Mouse (Mus musculus): ENCODE measurements around the gene Dram1. TPM values are rescaled to one million over a fixed set of nuclear protein-coding genes. Genes with fewer than 3 reads are reported as not detected.

The Dram1 gene
- total RNA-seq (2015; ENCODE audit: low replicate concordance) (8.3 and 10.9 TPM in 2 replicates), total RNA-seq (2017; ENCODE audit: low replicate concordance) (4.1 and 5.9 TPM in 2 replicates)

DNA sequence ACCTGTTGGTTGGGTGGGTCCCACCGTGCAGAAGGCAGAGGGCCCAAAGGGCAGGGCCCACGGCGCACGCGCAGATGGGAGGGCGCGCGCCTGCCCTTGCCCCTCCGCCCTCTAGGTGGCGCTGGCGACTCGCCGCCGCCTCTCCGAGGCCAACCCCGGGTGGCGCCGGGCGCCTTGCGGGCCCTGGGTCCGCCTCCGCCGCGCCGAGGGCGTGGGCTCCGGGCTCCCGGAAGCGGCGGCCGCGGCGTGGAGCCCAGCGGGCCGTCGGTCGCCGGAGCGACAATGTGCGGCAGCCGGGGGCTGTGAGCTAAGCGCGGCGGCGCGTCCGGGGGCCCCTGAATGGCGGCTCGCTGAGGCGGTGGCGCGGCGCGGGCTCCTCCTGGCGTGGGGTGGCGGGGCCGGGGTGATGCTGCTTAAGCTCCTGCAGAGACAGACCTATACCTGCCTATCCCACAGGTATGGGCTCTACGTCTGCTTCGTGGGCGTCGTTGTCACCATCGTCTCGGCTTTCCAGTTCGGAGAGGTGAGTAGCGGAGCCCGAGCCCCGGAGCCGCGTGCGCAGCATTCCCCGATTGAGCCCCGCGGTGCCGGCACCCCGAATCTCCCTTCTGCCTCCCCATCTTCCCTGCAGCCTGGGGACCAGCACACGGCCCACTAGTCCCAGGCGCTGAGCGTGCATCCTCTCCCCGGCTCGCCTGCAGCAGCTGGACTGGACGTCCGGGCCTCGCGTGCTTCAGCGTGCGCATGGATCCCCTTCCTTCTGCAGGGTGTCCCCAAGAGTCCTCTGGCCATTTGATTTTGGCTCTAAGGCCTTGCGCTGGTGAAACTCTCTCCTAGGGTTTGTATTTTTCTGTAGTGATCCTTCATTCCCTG, at the start of gene Dram1, which contains the start of gene Gnptab:
TSS of gene Dram1 (minus strand) at position 68 of the 873 bp plus-strand sequence.
TSS of gene Gnptab (plus strand) at position 120 of the 873 bp plus-strand sequence.
- ATAC-seq (replicated peaks; ENCODE audit: low FRiP score, poor library complexity, severe bottlenecking): peak; percentile 84

DNA sequence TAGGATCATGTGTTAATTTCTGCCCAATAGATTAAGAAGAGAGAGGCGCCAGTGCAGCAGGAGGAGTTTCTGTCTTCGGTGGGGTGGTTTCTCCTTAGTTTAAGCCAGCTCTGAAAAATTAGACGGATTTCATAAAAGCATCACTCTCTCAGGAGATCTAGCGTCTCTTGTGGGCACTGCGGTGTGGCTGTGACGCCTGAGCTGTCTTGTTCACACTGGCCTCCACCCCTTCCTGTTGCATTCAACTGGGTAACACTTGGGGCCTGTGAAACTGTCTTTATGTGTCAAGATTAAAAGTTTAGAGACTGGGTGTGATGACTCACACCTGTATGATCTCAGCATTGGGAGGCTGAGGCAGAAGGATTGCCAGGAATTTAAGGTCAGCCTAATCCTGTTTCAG, 49.1 kb upstream of the Dram1 start:
- ATAC-seq (replicated peaks; ENCODE audit: low FRiP score, poor library complexity, severe bottlenecking): no peak

DNA sequence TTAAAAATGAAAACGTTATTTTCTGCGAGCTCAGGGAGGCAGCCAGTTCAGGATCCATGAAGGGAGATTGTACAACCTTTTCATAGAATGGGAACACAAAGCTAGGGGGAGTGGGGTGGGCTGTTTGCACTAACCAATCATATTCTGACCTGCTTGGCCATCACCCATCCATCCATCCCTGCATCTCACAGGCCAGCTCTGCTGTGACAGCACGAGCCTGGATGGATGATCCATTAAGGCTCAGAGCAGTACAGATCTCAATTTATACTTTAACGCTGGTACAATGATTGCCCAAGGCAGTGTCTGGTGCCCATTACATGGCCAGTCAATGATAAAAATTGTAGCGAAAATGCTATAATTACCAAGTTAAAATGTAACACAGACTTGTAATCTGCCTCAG, 48.0 kb upstream of the Dram1 start:
- no peak for ATAC-seq (replicated peaks; ENCODE audit: low FRiP score, poor library complexity, severe bottlenecking)

DNA sequence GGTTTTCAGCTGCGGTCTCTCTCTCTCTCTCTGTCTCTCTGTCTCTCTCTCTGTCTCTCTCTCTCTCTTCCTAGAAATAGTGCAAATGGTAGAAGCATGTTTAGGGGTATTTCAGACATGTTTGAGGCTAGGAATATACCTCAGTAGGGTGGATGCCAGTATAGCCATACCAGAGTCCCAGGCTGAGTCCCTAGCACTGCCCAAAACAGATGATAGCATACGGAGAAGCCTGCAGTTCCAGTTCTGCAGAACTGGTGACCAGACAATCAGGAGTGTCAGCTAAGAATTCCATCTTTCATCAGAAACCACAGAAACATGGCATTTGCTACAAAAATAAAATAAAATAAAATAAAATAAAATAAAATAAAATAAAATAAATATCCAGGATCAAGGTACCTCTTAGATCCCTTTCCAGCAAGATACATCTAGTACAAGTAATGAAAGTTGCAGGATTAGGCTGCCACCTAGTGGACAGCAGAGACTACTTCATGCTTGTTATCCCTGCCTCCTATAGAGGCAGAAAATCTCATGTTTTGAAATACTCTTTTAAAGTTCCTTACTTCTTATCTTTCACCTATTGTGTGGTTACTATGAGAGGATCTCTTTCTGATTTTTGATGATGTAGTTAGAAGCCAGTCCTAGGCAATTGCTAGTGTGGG, 47.4 kb upstream of the Dram1 start:
- ATAC-seq (replicated peaks; ENCODE audit: low FRiP score, poor library complexity, severe bottlenecking): 0 out of 2 replicates have a peak, but pooled peaks have one; percentile 57

DNA sequence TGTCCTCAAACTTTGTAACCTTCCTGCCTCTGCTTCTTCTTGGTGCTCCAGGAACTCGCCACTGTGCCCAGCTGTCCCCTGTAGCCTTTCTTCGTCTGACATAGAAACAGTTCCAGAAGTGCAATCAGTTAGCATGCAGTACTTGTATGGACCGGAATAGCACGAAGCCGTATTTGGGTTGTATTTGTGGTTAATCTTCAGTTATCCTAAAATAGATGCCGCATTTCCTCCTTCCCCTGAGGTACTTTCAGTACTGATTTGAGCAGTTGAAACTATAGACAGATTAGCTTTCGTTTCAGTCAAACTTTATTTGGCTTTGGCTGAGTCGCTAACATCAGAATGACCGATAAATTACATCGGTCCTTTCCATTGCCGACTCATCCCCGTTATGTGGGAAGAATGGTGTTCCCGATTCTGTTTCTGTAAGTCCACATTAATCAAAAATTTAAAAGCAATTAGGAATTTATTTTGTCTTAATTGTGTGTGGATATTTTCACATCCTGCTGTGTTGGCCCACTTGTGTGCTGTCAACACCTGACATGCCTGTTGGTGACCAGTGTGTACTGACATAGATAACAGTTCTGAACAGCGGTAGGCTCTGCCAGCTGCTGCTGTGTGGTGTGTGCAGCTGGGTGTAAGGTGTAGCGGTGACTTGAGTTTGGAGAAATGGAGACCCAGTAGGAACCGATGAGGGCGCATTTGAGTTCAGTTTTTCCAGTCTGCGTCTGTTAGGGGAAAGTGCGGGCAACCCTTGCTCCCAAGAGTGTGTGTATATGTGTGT, 42.0 kb upstream of the Dram1 start:
- ATAC-seq (replicated peaks; ENCODE audit: low FRiP score, poor library complexity, severe bottlenecking): no peak

DNA sequence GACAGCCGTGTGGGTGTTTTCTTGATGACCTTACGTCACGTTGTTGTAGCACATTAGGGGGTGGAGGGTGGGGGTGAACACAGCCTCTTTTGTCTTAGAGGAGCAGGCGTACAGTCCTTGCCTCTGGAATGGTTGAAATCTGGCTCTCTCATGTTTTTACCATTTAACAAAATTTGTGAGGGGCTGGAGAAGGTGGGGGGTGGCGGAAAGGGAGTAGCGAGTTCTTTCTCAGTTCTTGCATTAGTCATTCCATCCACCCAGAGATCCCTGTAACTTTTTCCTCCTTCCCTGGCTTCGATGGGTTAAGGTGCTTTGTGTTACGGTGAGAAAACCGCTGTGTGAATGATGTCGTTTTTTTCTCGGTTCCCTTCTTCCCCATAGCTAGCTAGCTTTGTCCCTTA, 41.3 kb upstream of the Dram1 start:
- no peak for ATAC-seq (replicated peaks; ENCODE audit: low FRiP score, poor library complexity, severe bottlenecking)

DNA sequence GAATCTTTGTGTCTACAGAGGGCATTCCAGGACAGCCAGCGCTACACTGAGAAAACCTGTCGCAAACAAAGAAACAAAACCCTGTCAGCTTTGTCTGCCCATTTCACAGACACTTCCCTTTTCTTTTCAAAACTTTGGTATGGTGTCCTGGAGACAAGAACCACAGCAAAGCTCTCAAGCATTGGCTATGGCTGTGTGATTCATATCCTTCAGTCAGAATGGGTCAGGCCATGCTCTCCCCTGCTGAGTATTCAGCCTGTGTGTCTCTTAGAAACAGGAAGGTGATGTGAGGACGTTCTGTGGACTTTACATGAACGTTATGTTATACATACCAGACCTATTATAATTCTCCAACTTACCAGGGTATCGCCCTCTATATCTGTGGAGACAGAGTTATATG, 38.8 kb upstream of the Dram1 start:
- no peak for ATAC-seq (replicated peaks; ENCODE audit: low FRiP score, poor library complexity, severe bottlenecking)

DNA sequence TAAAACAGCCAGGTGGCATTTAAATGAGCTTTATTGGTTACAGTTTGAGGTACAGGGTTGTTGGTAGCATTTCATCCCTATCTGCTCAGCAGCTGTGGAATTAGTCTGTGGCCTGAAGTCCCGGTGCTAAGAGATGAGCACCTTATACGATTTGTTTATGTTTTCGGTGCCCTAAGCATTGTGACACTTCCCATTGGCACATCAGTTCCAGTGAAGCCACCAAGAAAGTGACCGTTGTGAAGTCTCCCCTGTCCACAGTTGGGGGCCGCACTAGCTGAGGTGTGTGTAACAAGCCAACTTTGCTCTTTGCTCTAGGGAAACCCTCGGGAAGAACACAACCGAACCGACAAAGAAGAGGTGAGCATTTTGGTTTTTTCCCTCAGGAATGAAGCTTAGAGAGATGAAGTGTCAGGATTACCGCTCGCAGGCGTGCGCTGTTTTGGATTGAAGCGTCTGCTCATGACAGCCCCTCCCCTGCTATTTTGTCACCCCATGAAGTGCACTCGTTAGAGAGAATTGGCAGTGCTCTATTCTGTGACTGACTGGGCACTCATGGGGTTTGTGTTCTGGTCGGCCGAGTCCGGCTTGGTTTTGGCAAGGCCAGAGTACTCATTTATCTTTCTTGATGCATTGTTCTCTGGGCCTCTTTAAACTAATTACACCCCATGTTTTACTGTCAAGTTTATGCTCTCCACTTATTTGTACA, 33.6 kb upstream of the Dram1 start:
- no peak for ATAC-seq (replicated peaks; ENCODE audit: low FRiP score, poor library complexity, severe bottlenecking)

DNA sequence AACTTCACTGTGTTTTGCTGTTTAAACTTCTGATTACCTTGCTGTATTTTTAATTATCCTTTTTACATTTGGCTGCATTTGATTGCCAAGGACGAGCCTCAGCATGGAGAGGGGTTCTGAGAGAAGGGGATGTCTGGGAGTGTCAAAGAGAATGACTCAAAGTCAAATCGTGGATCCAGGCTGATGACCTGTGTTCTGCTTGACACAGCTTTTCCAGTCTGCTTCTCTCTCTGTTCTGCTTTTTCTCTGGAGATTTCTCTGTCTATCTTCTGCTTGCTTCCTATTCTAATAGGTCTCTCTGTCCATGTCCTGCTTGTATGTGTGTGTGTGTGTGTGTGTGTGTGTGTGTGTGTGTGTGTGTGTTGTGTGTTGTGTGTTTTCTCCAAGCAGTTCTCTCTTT, 30.9 kb upstream of the Dram1 start:
- ATAC-seq (replicated peaks; ENCODE audit: low FRiP score, poor library complexity, severe bottlenecking): no peak

DNA sequence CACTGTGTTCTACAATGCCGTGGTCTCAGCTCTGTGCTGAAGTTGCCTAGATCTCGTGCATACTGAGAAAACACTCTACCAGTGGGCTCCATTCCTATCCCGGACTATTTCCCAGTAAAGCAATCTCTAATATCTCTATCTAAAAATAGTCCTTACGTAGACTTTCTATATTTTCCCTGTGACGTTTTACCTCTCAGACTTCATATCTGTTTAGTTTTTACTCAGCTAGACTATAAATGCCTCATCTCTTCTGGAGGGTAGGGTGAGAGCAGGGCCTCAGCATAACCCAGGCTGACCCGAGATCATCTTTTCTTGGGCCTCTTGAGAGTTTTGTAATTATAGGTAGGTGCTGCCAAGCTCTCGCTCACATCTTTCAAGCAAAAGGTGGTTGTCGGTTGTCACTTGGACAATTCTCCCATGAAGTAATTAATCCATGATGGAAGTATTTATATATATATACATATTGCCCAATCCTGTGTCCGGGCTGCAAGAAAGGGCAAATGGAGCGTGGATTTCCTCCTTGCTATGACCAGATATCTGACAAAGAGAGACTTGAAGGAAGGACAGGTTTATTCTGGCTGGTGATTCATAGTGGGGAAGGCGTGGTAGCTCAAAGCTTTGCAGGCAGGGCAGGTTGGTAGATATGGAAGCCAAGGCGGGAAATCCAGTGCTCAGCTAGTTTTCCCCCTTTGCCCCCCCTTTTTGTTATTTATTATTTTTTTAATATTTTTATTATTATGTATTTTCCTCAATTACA, 29.2 kb upstream of the Dram1 start:
- ATAC-seq (replicated peaks; ENCODE audit: low FRiP score, poor library complexity, severe bottlenecking): no peak

DNA sequence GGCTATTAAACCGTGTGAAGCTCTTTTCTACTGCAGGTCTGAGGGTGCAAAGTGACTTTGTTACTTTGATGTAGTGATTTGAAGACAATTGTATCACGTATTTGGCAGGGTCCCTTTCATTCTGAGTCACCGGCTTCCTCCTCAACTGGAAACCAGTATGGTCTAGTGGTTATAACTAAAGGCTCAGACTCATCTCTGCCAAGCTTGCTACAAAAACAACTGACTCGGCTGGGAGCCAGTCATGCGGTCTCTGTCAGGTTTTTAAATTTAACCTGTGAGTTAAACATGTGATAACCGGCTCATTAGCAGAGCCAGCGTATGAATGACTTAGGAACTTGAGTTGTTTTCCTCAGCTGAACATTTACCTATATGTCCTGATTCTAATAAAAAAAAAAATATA, 26.9 kb upstream of the Dram1 start:
- no peak for ATAC-seq (replicated peaks; ENCODE audit: low FRiP score, poor library complexity, severe bottlenecking)

DNA sequence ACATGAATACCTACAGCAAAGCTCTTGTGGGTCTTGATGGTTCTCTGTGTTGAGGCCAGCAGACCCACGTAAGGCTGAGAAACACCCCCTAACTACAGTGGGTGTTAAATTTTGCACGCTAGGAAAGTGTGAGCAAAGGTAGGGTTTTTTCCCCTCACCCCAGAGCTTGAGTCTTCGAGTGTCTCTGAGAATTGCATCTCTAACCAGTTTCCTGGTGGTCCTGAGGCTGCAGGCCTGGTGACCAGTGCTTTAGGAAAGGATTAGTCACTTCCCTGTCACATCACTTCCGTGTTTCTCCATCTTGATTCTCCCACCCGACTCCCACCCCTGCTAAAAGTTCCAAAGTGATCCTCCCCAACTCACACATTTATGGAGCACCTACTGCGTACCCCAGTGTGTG, 25.3 kb upstream of the Dram1 start:
- no peak for ATAC-seq (replicated peaks; ENCODE audit: low FRiP score, poor library complexity, severe bottlenecking)

DNA sequence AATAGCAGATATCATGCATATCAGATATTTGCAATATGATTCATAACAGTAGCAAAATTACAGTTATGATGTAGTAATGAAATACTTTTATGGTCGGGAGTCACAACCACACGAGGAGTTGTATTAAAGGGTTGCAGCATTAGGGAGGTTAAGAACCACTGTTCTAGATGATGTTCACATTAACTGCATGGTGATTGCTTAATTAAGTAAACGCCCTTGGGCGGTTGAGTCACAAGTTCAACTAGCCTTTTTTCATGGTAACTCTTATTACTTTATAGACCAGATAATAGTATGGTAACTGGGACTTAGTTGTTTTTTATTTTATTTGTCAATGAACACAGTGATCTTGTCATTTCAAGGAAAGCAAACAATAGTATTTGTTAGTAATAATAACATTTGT, 24.1 kb upstream of the Dram1 start:
- no peak for ATAC-seq (replicated peaks; ENCODE audit: low FRiP score, poor library complexity, severe bottlenecking)

DNA sequence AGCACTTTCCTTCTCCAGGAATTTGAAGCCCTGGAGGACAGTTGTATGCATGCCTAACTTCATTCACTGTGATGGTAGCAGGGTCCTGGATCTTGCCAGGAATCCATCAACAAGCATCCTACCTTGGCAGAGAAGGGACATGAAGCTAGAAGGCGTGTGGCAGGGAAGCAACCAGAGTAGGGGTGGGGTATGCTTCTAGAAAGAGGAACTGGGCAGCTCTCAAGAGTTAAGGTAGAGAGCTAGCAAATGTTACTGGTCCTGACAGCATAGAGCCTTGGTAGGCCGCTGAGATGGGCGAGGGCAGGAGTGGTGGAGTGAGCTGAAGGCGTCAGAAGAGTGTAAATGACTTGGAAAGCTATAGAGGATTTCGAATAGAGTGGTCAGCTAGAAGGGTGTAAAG, 20.4 kb upstream of the Dram1 start:
- no peak for ATAC-seq (replicated peaks; ENCODE audit: low FRiP score, poor library complexity, severe bottlenecking)

DNA sequence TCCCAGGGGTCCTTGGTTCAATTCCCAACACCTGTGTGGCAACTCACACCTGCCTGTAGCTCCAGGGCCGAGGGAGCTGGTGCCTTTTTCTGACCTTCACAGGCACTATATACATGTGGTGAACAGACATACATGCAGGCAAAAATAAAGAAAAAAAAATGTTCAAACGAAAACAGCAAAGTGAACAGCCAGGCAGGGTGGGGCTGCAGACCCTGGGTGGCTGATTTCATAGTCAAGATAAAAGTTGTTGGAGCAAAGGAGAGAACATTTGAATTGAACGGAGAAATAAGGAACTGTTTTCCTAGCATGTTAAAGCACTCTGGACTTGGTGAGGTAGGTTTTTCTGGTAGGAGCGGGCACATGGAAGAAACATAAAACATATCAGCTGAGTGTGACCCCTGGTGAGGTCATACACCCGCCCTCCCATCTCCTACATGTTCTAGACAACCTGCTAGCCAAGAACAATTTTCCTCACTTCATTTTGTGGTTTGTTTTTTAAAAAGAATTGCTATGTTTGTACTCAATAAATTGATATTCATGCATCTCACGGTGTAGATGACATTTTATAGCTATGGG, 19.9 kb upstream of the Dram1 start:
- no peak for ATAC-seq (replicated peaks; ENCODE audit: low FRiP score, poor library complexity, severe bottlenecking)

DNA sequence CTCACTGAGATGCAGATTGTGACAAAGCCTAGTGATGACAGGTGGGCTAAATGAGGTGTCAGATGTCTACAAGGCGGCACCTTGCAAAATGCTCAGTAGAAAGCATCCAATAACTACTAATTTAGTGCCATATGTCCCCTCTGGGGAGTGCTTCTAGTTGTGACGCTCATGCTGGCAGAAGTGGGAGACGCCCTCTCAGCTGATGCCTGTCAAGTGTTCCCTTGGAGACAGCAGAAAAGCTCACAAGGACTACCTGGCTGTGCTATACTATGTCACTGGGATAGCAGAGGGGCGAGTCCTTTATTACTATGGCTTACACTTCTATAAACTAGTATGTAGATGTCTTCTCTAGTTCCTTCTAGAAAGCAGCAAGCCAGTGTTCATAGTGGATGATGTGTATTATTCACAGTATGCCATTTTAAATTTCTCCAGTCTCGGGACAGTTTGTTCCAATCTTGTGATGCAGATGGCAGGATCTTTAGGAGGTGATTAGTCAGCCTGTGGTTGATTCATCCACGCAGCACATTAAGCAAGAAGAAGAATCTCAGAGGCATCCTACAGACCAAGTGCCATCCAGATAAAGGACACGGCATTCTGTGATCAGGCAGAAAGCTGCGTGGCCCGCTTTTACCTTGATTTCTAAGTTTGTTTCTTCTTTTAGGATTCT, 13.4 kb upstream of the Dram1 start:
- ATAC-seq (replicated peaks; ENCODE audit: low FRiP score, poor library complexity, severe bottlenecking): no peak

DNA sequence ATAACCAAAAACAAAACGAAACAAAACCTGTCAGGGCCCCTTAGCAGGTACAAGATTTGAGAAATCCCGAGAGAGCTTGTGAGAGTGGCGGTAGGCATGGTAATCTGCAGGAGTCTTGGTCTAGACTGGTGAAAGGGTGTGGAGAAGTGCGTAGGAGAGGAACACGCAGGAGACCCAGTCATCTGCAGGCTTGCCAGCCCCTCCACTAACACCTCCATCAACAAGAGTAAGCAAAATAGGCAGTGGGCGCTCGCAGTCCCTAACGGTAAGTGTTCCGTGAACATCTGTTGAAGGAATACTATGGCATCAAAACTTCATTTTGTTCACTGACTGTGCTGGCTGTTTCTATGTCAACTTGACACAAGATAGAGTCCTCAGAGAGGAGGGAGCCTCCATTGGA, 12.6 kb upstream of the Dram1 start:
- ATAC-seq (replicated peaks; ENCODE audit: low FRiP score, poor library complexity, severe bottlenecking): no peak

DNA sequence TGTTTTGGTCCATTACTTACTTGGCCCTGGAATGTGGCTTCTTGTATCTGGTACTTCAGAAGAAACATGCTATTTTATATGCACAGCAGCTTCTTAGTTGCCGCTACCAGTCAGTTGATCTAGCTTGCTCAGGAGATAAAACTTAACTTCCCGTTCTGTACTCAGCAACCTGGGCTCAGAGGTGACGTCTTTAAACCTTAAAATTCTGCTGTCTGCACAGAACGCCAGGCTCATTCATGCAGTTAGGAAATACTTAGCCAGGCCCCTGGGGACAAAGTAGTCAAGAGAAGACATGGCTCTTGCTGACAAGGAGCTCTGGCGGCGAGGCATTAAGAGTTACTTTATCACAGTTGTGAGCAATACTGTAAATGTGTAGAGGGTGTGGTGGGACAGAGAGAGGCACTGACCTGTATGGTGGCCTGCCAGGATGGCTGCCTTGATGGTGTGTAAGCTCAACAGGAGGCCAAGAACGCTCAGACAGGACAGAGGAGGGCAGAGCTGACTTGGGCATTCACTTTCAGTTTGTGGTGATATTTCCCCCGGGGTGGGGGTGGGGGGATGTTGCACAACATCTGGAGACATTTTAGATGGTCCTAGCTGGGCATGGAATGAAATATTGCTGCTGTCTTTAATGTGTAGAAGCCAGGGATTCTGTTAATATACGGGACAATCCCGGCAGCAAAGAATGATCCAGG, 11.4 kb upstream of the Dram1 start:
- no peak for ATAC-seq (replicated peaks; ENCODE audit: low FRiP score, poor library complexity, severe bottlenecking)
